Mouse (Mus musculus) left cerebral cortex, adult 2 months (tissue): Measurements from ENCODE around the gene Dock9. TPM values are rescaled to one million over a fixed set of nuclear protein-coding genes. Genes with fewer than 3 reads are reported as not detected.

ENCODE experiments used
- DNase-seq, 2 experiments: peaks; one replicate each; pipeline ENCODE4 v3.0.0; 2021 to 2022; ENCODE audit warnings: low spot score in 2 of 2, mixed read lengths in 1 of 2; ENCODE audit errors: extremely low spot score in 1 of 2
- H3K27ac ChIP-seq: fragments of 200-600 bp; 2 replicates; pipeline ENCODE4 v1.8.1; 2022
- H3K4me3 ChIP-seq: fragments of 200-600 bp; 2 replicates; pipeline ENCODE4 v1.8.1; 2022
- CTCF ChIP-seq: fragments of 200-600 bp; IDR thresholded peaks from 2 replicates; pipeline ENCODE4 v1.8.1; 2022; ENCODE audit warnings: antibody characterized with exemption, mild to moderate bottlenecking, moderate library complexity
- intact Hi-C: fragments of 180-260 bp; cut with DNase I; formaldehyde crosslinking; loops from one replicate; pipeline ENCODE4 v1.15.1; 2025
- total RNA-seq, 2 experiments: library from RNA; stranded (reverse); gene quantifications; 2 replicates each; pipeline ENCODE4 v1.2.3; 2021

The Dock9 gene
- total RNA-seq, 2 experiments from 2014 or later = 87.1 to 91.6 TPM

DNA sequence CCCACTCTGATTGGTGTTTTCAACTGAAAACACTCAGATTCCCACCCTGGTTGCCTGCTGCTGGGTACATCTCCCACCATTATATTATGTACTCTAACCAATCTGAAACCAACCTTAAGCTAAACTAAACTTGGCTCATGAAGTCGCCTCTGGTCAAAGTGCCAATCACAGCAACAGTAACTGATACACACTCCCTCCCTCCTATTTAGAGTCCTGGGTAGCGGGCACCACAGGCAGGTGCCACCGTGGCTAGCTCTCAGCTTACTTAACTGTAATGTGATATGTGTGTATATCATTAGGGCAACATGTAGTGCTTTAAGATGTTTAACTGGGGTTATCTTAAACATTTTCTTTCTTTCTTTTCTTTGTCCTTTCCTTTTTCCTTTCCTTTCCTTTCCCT, 177.1 kb downstream of the Dock9 start:
- no peak for DNase-seq
- intact Hi-C loops = no loop called here
- H3K27ac ChIP-seq = no peak overlapping the region
- TF ChIP-seq CTCF = no peak
- no peak overlapping the region for H3K4me3 ChIP-seq

DNA sequence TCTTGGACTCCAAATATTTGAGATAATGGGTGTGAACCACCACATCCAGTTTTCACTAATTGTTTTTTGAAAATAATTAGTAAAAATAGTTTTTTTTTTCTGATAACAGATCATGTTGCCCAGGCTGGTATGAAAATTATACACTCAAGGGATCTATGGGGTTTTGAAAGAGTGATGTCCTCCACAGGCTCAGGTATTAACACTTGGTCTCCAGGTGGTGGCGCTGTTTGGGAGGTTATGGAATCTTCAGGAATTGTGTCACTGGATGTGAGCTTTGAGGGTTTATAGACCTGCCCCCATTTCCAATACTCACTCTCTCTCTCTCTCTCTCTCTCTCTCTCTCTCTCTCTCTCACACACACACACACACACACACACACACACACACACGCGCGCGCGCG, 177.5 kb downstream of the Dock9 start:
- Histone ChIP-seq H3K4me3 (no peak overlapping the region), H3K27ac (no peak overlapping the region)
- intact Hi-C loops = no loop called here
- DNase-seq = no peak
- TF ChIP-seq CTCF = peak; percentile 23

DNA sequence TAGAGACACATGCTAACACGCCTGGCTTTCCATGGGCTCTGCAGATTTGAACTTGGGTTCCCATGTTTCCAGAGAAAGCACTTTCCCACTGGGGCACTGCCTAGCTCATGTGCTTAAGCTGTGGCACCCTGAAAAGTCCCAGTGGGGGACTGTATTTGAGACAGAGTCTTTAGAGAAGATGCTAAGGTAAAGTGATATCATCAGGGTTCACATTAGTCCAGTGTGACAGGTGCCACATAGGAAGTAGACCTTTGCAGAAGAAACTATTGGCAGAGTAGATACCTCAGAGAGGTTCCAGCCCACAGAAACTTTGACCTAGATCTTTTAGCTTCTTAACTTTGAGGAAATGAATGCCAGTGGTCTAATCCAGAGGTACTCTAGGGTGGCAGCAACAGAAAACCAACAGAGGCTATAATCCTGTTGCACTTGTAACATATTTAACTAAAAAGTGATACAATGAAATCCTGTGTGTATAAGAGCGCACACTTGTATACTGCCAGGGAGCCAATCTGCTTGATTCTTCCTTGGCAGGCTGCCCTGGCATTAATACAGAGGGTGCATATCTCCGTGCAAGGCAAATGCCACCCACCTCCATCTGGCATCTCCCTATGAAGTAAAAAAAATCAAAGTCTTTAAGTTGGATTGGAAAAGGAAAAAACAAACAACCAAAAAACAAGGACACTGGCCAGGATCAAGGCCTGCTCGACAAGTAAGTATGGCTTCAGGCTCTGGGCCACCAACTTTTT, 179.8 kb downstream of the Dock9 start:
- intact Hi-C loops = no loop called here
- no peak overlapping the region for H3K27ac ChIP-seq
- TF ChIP-seq CTCF = no peak
- peak; percentile 75 to 79 for DNase-seq
- H3K4me3 ChIP-seq = no peak overlapping the region

DNA sequence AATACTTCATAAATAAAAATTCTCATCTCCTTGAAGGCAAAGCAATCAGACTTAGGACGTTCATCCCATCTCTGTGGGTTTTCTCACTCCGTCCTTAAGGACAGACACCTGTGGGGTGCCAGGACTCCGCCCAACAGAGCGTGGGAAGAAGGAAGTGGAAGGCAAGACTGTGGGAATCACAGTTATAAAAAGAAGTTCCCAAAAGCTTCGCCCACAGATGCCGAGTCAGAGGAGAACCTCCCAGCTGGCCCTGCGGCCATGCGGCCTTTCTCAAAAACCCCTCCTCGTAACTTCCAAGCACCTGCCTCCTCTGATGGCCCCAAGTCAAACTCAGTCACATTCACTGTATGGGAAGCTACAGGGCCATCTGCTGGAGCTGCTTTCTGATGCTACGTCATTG, 182.2 kb downstream of the Dock9 start:
- intact Hi-C loops = loop anchor here (1.0 kb wide), 1 partner anchor 123 kb away; no protein-coding TSS in a partner anchor
- TF ChIP-seq CTCF = no peak

DNA sequence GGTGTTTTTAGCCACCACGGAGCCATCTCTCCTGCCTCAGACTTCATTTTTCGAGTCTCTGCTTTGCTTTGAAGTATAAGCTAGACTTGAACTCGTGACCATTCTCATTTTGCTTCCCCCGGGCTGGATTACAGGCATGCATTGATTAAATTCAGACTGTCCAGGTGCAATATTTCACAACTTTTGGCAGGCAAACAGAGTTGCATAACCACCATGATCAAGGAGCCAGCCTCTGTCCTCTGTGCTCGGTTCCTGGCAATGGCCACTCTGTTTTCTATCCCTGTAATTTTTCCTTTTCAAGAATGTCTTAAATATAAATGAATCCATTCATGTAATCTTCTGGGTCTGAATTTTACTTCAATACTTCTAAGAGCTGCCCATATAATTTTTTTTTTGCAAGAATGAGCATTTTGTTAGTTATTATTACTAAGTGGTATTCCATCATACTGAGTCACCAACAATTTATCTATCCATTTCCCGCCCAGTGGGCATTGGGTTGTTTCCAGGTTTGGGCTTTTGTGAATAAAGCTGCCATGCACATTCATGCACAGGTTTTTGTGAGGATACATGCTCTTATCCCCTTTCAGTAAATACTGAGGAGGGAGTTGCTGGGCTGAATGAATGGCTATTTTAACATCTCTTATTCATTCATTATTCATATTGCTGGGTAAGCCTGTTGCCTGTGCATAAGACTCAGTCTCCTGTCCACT, 183.0 kb downstream of the Dock9 start:
- intact Hi-C loops = loop anchor here (1.0 kb wide), 1 partner anchor 124 kb away; no protein-coding TSS in a partner anchor
- Histone ChIP-seq H3K27ac (no peak overlapping the region), H3K4me3 (no peak overlapping the region)
- no peak for TF ChIP-seq CTCF
- DNase-seq = no peak

More for the DNA sequence above, 182.2 kb downstream of the Dock9 start:
- no peak overlapping the region for H3K4me3 ChIP-seq
- H3K27ac ChIP-seq = no peak overlapping the region
- peak in 1 of 2 experiments; percentile 65 for DNase-seq

DNA sequence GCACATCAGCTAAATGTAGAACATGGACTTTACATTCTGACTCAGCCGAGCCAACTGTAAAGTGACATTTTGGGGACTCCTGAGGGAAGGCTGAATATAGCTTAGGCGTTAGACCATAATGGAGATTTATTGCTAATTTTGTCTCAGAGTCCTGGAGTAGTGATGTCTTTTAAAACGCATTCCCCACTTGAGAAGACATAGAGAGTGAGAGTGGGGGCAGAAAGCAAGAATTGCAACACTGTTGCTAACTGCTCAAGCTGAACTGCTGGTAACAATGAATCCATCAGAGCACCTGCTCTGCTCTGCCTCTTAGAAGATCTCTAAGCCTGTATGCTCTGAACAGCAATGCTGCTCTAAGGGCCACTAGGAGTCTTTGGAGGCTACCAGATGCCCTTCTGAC, 184.1 kb downstream of the Dock9 start:
- no peak for TF ChIP-seq CTCF
- Histone ChIP-seq H3K4me3 (no peak overlapping the region), H3K27ac (no peak overlapping the region)
- no peak for DNase-seq
- intact Hi-C loops = loop anchor here (2.0 kb wide), 1 partner anchor 17 kb away; no protein-coding TSS in a partner anchor

DNA sequence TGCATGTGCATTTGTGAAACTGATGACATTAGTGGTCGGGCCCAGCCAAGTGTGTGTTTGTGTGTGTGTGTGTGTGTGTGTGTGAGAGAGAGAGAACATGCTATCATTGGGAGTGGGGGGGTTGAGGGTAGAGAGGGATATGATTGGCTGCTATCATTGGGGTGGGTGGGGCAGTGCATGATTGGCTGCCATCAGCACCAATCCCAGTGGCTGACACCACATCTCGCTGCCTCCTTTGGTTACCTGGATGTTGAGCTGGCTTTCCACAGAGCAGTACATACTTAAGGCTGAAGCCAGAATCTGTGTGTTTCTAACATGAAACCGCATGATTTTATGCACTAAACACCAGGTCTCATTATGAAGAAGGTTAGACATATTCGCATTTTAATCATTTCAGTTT, 184.7 kb downstream of the Dock9 start:
- no peak for DNase-seq
- intact Hi-C loops = loop anchor here (2.0 kb wide), 1 partner anchor 16 kb away; no protein-coding TSS in a partner anchor
- Histone ChIP-seq H3K27ac (no peak overlapping the region), H3K4me3 (no peak overlapping the region)
- TF ChIP-seq CTCF = no peak

DNA sequence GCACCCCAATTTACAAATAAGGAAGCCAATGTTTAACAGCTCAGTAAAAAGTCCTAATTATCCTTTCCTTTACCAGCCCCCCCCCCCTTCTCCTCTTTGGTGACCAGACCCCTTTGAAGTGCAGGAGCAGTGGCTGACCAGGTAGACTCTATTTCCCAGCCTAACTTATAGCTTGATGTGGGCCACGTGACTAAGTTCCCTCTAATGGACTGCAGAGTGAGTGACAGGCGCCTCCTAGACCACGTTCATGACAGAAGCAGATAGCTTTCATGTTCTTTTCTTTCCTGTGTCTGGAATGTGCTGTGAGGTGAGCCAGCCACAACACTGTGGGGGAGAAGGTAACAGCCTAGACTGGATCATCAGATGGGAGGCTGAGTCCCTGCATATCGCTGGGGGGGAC, 186.1 kb downstream of the Dock9 start:
- no peak for TF ChIP-seq CTCF
- intact Hi-C loops = no loop called here

DNA sequence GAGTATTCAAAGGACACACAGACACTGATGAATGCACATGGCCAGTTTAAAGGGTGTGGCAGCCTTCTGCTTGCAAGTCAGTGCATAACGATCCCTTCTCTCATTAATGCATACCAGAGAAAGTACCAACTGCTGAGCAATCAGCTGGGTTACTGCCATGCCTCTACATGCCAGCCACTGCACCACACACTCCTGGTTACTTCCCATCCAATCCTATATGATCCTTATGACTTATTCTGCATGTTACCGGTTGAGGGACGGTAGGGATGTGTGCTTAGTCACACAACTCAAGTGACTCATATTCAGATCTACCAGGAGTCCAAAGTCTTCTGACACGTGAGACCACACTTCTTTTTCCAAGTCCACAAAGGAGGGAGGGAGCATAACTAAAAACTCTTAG, 186.5 kb downstream of the Dock9 start:
- intact Hi-C loops = no loop called here
- Histone ChIP-seq H3K4me3 (no peak overlapping the region), H3K27ac (no peak overlapping the region)
- no peak for TF ChIP-seq CTCF
- DNase-seq = no peak

More for the DNA sequence above, 186.1 kb downstream of the Dock9 start:
- no peak overlapping the region for H3K27ac ChIP-seq
- DNase-seq = no peak
- no peak overlapping the region for H3K4me3 ChIP-seq

DNA sequence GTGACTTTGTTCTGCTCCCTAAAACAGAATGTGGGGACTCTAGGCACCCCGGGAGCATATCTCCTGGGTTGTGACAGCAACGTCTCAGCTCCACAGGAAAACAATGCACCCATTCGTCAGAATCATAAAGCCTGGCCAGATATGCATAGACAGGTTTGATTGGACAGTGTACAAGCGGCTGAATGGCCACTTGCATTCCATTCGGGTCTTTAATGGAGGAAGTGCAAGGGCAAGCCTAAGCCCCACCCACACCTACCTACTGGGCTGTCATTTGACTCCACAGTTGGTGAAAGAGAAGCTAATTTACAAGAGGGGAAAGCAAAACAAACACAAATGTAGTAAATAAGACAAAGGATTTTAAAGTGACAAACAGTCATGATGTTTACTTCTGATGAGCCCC, 189.1 kb downstream of the Dock9 start:
- intact Hi-C loops = no loop called here
- no peak for TF ChIP-seq CTCF
- H3K4me3 ChIP-seq = no peak overlapping the region
- no peak for DNase-seq
- no peak overlapping the region for H3K27ac ChIP-seq

DNA sequence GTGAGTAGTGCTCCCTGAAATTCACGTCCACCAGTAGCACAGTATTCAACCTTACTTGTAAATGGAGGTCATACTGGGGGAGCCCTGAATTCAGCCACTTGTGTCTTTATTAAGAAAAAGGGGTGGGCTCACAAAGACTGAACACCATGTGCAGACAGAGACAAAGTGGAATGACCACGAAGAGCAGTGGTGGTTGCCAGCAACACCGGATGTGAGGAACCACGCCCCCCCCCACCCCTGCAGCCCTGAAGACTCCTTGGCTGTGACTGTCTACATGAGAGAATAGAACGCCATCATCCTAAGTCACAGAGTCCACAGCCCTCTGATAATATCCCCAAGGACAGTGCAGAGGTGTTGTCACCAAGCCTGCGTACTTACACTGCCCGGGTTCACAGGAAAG, 191.2 kb downstream of the Dock9 start:
- DNase-seq = no peak
- Histone ChIP-seq H3K27ac (no peak overlapping the region), H3K4me3 (no peak overlapping the region)
- intact Hi-C loops = no loop called here
- no peak for TF ChIP-seq CTCF

DNA sequence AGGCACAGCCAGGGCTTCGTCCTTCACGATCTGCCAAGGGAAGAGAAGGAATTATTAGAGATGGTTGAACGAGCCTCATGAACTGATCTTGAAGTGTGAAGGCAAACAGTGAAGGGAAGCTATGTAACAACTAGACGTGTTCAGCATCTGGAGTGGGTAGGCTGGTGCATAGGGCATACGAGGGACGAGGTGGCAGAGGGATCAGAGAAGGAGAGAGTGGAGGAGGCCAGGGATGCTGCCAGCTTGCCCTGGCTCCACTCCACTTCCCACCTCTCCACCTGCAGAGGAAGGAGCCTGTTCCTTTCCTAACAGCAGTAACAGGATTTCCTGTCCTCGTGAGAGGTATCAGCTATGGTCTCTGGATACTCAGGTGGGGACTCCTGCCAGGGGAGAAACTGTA, 192.4 kb downstream of the Dock9 start:
- H3K27ac ChIP-seq = peak overlapping the region; percentile 48; the same call in 1 of the 2 replicates

More for the DNA sequence above, 192.4 kb downstream of the Dock9 start:
- TF ChIP-seq CTCF = no peak
- intact Hi-C loops = no loop called here
- no peak for DNase-seq
- H3K4me3 ChIP-seq = no peak overlapping the region
